Mouse (Mus musculus): Measurements from ENCODE around the gene Megf8.

- no peak for TF ChIP-seq CTCF (IDR thresholded peaks at IDR 0.05; ENCODE audit: extremely low read depth, insufficient read depth, low read length)
- TF ChIP-seq POLR2A (IDR thresholded peaks at IDR 0.05; ENCODE audit: extremely low read depth, insufficient read depth, low read length), result no peak
Measured at GRCm38 (mm10) chr7:25275555-25276298, 41.2 kb upstream of the Megf8 start.
